Mouse (Mus musculus) heart, adult 2 months (tissue): ENCODE results near the gene Gpbar1.

ENCODE experiments used
- CTCF ChIP-seq: fragments of 200-600 bp; IDR thresholded peaks from 2 replicates; pipeline ENCODE4 v1.8.1; 2022; ENCODE audit warnings: antibody characterized with exemption, mild to moderate bottlenecking, moderate library complexity
- EP300 ChIP-seq: fragments of 200-500 bp; IDR thresholded peaks from 2 replicates; pipeline ENCODE4 v1.6.1; 2011; ENCODE audit warnings: low read depth, low read length, control low read depth; ENCODE audit not compliant: insufficient read depth
- POLR2A ChIP-seq: fragments of 200-500 bp; IDR thresholded peaks from 2 replicates; pipeline ENCODE4 v1.6.1; 2011; ENCODE audit warnings: mild to moderate bottlenecking, low read depth, low read length, control low read depth; ENCODE audit not compliant: insufficient read depth

GRCm38 (mm10) chr1:74280591-74281325 lies 2.4 kb downstream of the Gpbar1 start:
- no peak for TF ChIP-seq POLR2A
- no peak for TF ChIP-seq CTCF
- TF ChIP-seq EP300 = no peak
